Mouse (Mus musculus): ENCODE measurements at regions not wholly inside any gene's neighbourhood (a gene's known extent, or its start where the extent isn't known, plus 50 kb on each side); places are given as distances from the start of the nearest gene placed in this dataset.

- no peak for DNase-seq (ENCODE audit: low spot score)
- no peak for ATAC-seq (replicated peaks; ENCODE audit: insufficient number of reproducible peaks, low FRiP score, low TSS enrichment, low read depth)
- H3K4me1 ChIP-seq (ENCODE audit: control insufficient read depth, insufficient read depth, low read length) = no peaks in the 10 kb centered on the region; the same call in 1 of the 2 replicates
- H3K4me2 ChIP-seq (ENCODE audit: low read depth, low read length) = no peak overlapping the region
- no peaks in the 10 kb centered on the region for H3K36me3 ChIP-seq (replicated peaks; ENCODE audit: control insufficient read depth, insufficient read depth, low read depth, low read length)
- WGBS = 77% methylated on average over 6 of the region's 6 CpGs
- H3K27ac ChIP-seq (replicated peaks; ENCODE audit: low read depth, low read length) = no peak overlapping the region
- no peak overlapping the region for H3K9ac ChIP-seq (replicated peaks; ENCODE audit: low read length)
- H3K9me3 ChIP-seq (replicated peaks; ENCODE audit: control insufficient read depth, low read length) = no peaks in the 10 kb centered on the region
- no peaks in the 10 kb centered on the region for H3K27me3 ChIP-seq (ENCODE audit: control insufficient read depth, insufficient read depth, low read length)
- no peak overlapping the region for H3K4me3 ChIP-seq (ENCODE audit: low read depth, low read length)
Measured at GRCm38 (mm10) chr16:95827402-95827737, 125.5 kb downstream of the Ets2 start.

- no peak for ATAC-seq (replicated peaks; ENCODE audit: insufficient number of reproducible peaks, low FRiP score, low TSS enrichment, low read depth)
- WGBS = 83% methylated on average over 5 of the region's 5 CpGs
- Histone ChIP-seq H3K4me2 (ENCODE audit: low read depth, low read length) (no peak overlapping the region), H3K4me1 (ENCODE audit: control insufficient read depth, insufficient read depth, low read length) (no peaks in the 10 kb centered on the region; the same call in 1 of the 2 replicates), H3K27ac (replicated peaks; ENCODE audit: low read depth, low read length) (no peak overlapping the region), H3K4me3 (ENCODE audit: low read depth, low read length) (no peak overlapping the region), H3K36me3 (replicated peaks; ENCODE audit: control insufficient read depth, insufficient read depth, low read depth, low read length) (no peaks in the 10 kb centered on the region), H3K9ac (replicated peaks; ENCODE audit: low read length) (no peak overlapping the region), H3K9me3 (replicated peaks; ENCODE audit: control insufficient read depth, low read length) (no peaks in the 10 kb centered on the region), H3K27me3 (ENCODE audit: control insufficient read depth, insufficient read depth, low read length) (no peaks in the 10 kb centered on the region)
- DNase-seq (ENCODE audit: low spot score) = no peak
Measured at GRCm38 (mm10) chr16:95826681-95827401, 125.0 kb downstream of the Ets2 start.

DNA sequence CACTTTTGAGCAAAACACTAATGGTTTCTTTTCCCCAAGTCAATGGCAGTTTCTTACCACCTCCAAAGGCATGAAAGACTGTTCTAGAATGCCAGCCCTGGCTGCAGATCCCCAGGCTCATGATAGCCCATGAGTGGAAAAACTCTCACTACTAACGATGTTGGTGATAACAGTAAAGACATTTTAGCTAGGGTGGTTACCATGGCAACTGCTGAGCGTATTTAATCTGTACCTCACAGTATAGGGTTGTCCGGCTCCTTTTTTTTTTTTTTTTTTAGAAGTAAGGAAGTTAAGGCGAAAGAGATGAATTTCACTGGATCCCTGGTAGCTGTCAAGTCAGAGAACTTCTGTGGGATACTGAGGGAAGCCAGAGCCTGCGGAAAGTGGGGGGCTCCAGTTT lies 123.8 kb downstream of the Ets2 start:
- no peaks in the 10 kb centered on the region; the same call in 1 of the 2 replicates for H3K4me1 ChIP-seq (ENCODE audit: control insufficient read depth, insufficient read depth, low read length)
- no peaks in the 10 kb centered on the region for H3K9me3 ChIP-seq (replicated peaks; ENCODE audit: control insufficient read depth, low read length)
- no peaks in the 10 kb centered on the region for H3K36me3 ChIP-seq (replicated peaks; ENCODE audit: control insufficient read depth, insufficient read depth, low read depth, low read length)
- H3K4me2 ChIP-seq (ENCODE audit: low read depth, low read length) = no peak overlapping the region
- WGBS = 53% methylated on average over 5 of the region's 5 CpGs
- no peaks in the 10 kb centered on the region for H3K27me3 ChIP-seq (ENCODE audit: control insufficient read depth, insufficient read depth, low read length)
- DNase-seq (ENCODE audit: low spot score) = peak; percentile 58
- H3K27ac ChIP-seq (replicated peaks; ENCODE audit: low read depth, low read length) = no peak overlapping the region
- H3K4me3 ChIP-seq (ENCODE audit: low read depth, low read length) = no peak overlapping the region
- no peak; the same call in 1 of the 2 replicates for ATAC-seq (replicated peaks; ENCODE audit: insufficient number of reproducible peaks, low FRiP score, low TSS enrichment, low read depth)
- no peak overlapping the region for H3K9ac ChIP-seq (replicated peaks; ENCODE audit: low read length)

GRCm38 (mm10) chr16:95824720-95825534 lies 123.1 kb downstream of the Ets2 start:
- H3K9me3 ChIP-seq (replicated peaks; ENCODE audit: control insufficient read depth, low read length) = no peaks in the 10 kb centered on the region
- no peak overlapping the region for H3K4me3 ChIP-seq (ENCODE audit: low read depth, low read length)
- 24% methylated on average over 7 of the region's 7 CpGs for WGBS
- H3K27ac ChIP-seq (replicated peaks; ENCODE audit: low read depth, low read length) = peak overlapping the region; percentile 35; the same call in 1 of the 2 replicates
- no peaks in the 10 kb centered on the region for H3K36me3 ChIP-seq (replicated peaks; ENCODE audit: control insufficient read depth, insufficient read depth, low read depth, low read length)
- H3K4me1 ChIP-seq (ENCODE audit: control insufficient read depth, insufficient read depth, low read length) = no peaks in the 10 kb centered on the region; the same call in 1 of the 2 replicates
- ATAC-seq (replicated peaks; ENCODE audit: insufficient number of reproducible peaks, low FRiP score, low TSS enrichment, low read depth) (peak; percentile 41; the same call in 1 of the 2 replicates), DNase-seq (ENCODE audit: low spot score) (peak; percentile 57)
- H3K4me2 ChIP-seq (ENCODE audit: low read depth, low read length) = no peak overlapping the region
- no peaks in the 10 kb centered on the region for H3K27me3 ChIP-seq (ENCODE audit: control insufficient read depth, insufficient read depth, low read length)
- no peak overlapping the region for H3K9ac ChIP-seq (replicated peaks; ENCODE audit: low read length)

- 0 out of 2 replicates have a peak, but pooled peaks have one; percentile 4 for ATAC-seq (replicated peaks; ENCODE audit: insufficient number of reproducible peaks, low FRiP score, low TSS enrichment, low read depth)
- H3K36me3 ChIP-seq (replicated peaks; ENCODE audit: control insufficient read depth, insufficient read depth, low read depth, low read length) = no peaks in the 10 kb centered on the region
- H3K27me3 ChIP-seq (ENCODE audit: control insufficient read depth, insufficient read depth, low read length) = no peaks in the 10 kb centered on the region
- H3K9me3 ChIP-seq (replicated peaks; ENCODE audit: control insufficient read depth, low read length) = no peaks in the 10 kb centered on the region
- H3K4me1 ChIP-seq (ENCODE audit: control insufficient read depth, insufficient read depth, low read length) = no peaks in the 10 kb centered on the region; the same call in 1 of the 2 replicates
- no peak overlapping the region for H3K9ac ChIP-seq (replicated peaks; ENCODE audit: low read length)
- WGBS = 65% methylated on average over 6 of the region's 6 CpGs
- DNase-seq (ENCODE audit: low spot score) = no peak
- no peak overlapping the region for H3K4me3 ChIP-seq (ENCODE audit: low read depth, low read length)
- peak overlapping the region; percentile 35; the same call in 1 of the 2 replicates for H3K27ac ChIP-seq (replicated peaks; ENCODE audit: low read depth, low read length)
- H3K4me2 ChIP-seq (ENCODE audit: low read depth, low read length) = no peak overlapping the region
Measured at GRCm38 (mm10) chr16:95823803-95824202, 121.9 kb downstream of the Ets2 start.

GRCm38 (mm10) chr16:95821080-95821479 lies 119.2 kb downstream of the Ets2 start:
- 91% methylated on average over 7 of the region's 7 CpGs for WGBS
- DNase-seq (ENCODE audit: low spot score) = no peak
- Histone ChIP-seq H3K9me3 (replicated peaks; ENCODE audit: control insufficient read depth, low read length) (no peaks in the 10 kb centered on the region), H3K9ac (replicated peaks; ENCODE audit: low read length) (no peak overlapping the region), H3K4me1 (ENCODE audit: control insufficient read depth, insufficient read depth, low read length) (no peaks in the 10 kb centered on the region; the same call in 1 of the 2 replicates), H3K27me3 (ENCODE audit: control insufficient read depth, insufficient read depth, low read length) (no peaks in the 10 kb centered on the region), H3K4me3 (ENCODE audit: low read depth, low read length) (no peak overlapping the region), H3K36me3 (replicated peaks; ENCODE audit: control insufficient read depth, insufficient read depth, low read depth, low read length) (no peaks in the 10 kb centered on the region), H3K4me2 (ENCODE audit: low read depth, low read length) (no peak overlapping the region), H3K27ac (replicated peaks; ENCODE audit: low read depth, low read length) (no peak overlapping the region)
- ATAC-seq (replicated peaks; ENCODE audit: insufficient number of reproducible peaks, low FRiP score, low TSS enrichment, low read depth) = no peak

DNA sequence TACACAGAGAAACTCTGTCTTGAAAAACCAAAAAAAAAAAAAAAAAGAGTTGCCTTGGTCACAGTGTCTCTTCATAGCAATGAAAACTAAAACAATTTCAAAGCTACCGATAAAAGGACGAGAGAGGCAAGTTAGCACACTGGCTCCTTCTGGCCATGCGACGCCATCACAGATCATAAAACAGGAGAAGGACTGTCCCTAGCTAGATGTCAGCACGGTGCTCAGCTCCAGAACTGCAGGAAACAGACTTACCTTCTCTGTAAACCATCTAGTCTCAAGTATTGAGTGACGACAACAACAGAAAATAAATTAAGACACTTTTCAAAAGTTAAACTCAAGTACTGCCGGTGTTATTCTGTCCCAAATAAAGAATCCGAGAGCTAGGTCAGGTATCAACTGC lies 118.7 kb downstream of the Ets2 start:
- no peaks in the 10 kb centered on the region; the same call in 1 of the 2 replicates for H3K4me1 ChIP-seq (ENCODE audit: control insufficient read depth, insufficient read depth, low read length)
- no peak overlapping the region for H3K27ac ChIP-seq (replicated peaks; ENCODE audit: low read depth, low read length)
- H3K27me3 ChIP-seq (ENCODE audit: control insufficient read depth, insufficient read depth, low read length) = no peaks in the 10 kb centered on the region
- H3K4me3 ChIP-seq (ENCODE audit: low read depth, low read length) = no peak overlapping the region
- no peaks in the 10 kb centered on the region for H3K9me3 ChIP-seq (replicated peaks; ENCODE audit: control insufficient read depth, low read length)
- H3K36me3 ChIP-seq (replicated peaks; ENCODE audit: control insufficient read depth, insufficient read depth, low read depth, low read length) = no peaks in the 10 kb centered on the region
- DNase-seq (ENCODE audit: low spot score) (no peak), ATAC-seq (replicated peaks; ENCODE audit: insufficient number of reproducible peaks, low FRiP score, low TSS enrichment, low read depth) (no peak)
- no peak overlapping the region for H3K9ac ChIP-seq (replicated peaks; ENCODE audit: low read length)
- H3K4me2 ChIP-seq (ENCODE audit: low read depth, low read length) = no peak overlapping the region
- WGBS = 89% methylated on average over 8 of the region's 8 CpGs

DNA sequence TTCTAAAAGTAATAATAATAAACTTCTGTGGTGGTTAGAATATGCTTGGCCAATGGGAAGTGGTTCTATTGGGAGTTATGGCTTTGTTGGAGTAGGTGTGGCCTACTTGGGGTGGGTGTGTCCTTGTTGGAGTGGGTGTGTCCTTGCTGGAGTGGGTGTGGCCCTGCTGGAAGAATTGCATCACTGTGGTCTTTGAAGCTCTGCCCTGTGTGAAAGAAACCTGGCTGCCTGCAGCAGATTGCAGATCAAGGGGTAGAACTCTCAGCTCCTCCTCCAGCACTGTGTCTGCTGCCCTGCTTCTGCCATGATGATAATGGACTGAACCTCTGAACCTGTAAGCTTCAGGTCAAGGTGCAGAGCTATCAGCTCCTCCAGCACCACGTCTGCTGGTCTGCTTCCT lies 118.1 kb downstream of the Ets2 start:
- Histone ChIP-seq H3K36me3 (replicated peaks; ENCODE audit: control insufficient read depth, insufficient read depth, low read depth, low read length) (no peaks in the 10 kb centered on the region), H3K4me2 (ENCODE audit: low read depth, low read length) (no peak overlapping the region), H3K27me3 (ENCODE audit: control insufficient read depth, insufficient read depth, low read length) (no peaks in the 10 kb centered on the region), H3K4me1 (ENCODE audit: control insufficient read depth, insufficient read depth, low read length) (no peaks in the 10 kb centered on the region; the same call in 1 of the 2 replicates), H3K9me3 (replicated peaks; ENCODE audit: control insufficient read depth, low read length) (no peaks in the 10 kb centered on the region), H3K9ac (replicated peaks; ENCODE audit: low read length) (no peak overlapping the region), H3K4me3 (ENCODE audit: low read depth, low read length) (no peak overlapping the region), H3K27ac (replicated peaks; ENCODE audit: low read depth, low read length) (no peak overlapping the region)
- ATAC-seq (replicated peaks; ENCODE audit: insufficient number of reproducible peaks, low FRiP score, low TSS enrichment, low read depth) (no peak; the same call in 1 of the 2 replicates), DNase-seq (ENCODE audit: low spot score) (no peak)
- 75% methylated on average over 1 of the region's 1 CpGs for WGBS
